Mouse (Mus musculus) lung, adult 2 months (tissue): ENCODE data around the gene Mat2a.

Source experiments
- CTCF ChIP-seq: fragments of 200-500 bp; IDR thresholded peaks from 2 replicates; pipeline ENCODE4 v1.5.1; 2011; ENCODE audit warnings: mild to moderate bottlenecking, low read length, control low read depth; ENCODE audit not compliant: insufficient read depth
- POLR2A ChIP-seq: fragments of 200-500 bp; IDR thresholded peaks from 2 replicates; pipeline ENCODE4 v1.6.1; 2011; ENCODE audit warnings: low read depth, mild to moderate bottlenecking, control low read depth, low read length, borderline replicate concordance; ENCODE audit errors: extremely low read depth

DNA sequence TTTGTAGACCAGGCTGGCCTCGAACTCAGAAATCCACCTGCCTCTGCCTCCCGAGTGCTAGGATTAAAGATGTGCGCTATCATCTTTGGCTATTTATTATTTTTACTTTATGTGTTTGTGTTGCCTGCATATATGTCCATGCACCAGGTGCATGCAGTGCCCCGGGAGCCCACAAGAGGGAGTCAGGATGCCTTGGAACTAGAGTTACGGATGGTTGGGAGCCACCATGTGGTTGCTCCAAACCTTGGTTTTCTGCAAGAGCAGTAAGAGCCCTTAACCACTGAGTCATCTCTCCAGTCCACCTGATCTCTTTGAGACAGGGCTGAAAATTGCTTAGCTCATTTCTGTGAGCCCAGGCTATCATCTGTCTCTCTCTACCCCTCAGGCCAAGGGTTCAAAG lies 32.2 kb downstream of the Mat2a start:
- no peak for TF ChIP-seq POLR2A
- TF ChIP-seq CTCF, result peak; percentile 99
